Mouse (Mus musculus) liver, postnatal 0 days (tissue): ENCODE measurements around the gene Retreg3. TPM values are rescaled to one million over a fixed set of nuclear protein-coding genes. Genes with fewer than 3 reads are reported as not detected.

ENCODE experiments used
- ATAC-seq: fragments of 200-750 bp; cut with Nextera tagmentation; 2 replicates; pipeline ENCODE4 v1.8.0; 2017; ENCODE audit warnings: mild to moderate bottlenecking, moderate library complexity
- DNase-seq: peaks from one replicate; pipeline ENCODE4 v3.0.0-alpha.2; 2016
- H3K27ac ChIP-seq: fragments of 300-500 bp; sonication (generic); 2 replicates; pipeline ENCODE4 v1.5.1; 2014; ENCODE audit warnings: antibody characterized with exemption, moderate library complexity, mild to moderate bottlenecking, low read depth
- H3K27me3 ChIP-seq: fragments of 300-500 bp; sonication (generic); 2 replicates; pipeline ENCODE4 v1.6.1; 2014; ENCODE audit warnings: low read length, control low read depth, mixed read lengths; ENCODE audit not compliant: insufficient read depth
- H3K36me3 ChIP-seq: fragments of 300-500 bp; sonication (generic); replicated peaks from 2 replicates; pipeline ENCODE4 v1.6.1; 2014; ENCODE audit warnings: mild to moderate bottlenecking, control low read depth, low read length, moderate library complexity, mixed read lengths; ENCODE audit not compliant: insufficient read depth
- H3K4me1 ChIP-seq: fragments of 300-500 bp; sonication (generic); 2 replicates; pipeline ENCODE4 v1.6.1; 2014; ENCODE audit warnings: antibody characterized with exemption, mild to moderate bottlenecking, control low read depth; ENCODE audit not compliant: insufficient read depth
- H3K4me2 ChIP-seq: fragments of 300-500 bp; sonication (generic); 2 replicates; pipeline ENCODE4 v1.6.1; 2014; ENCODE audit warnings: low read depth, mild to moderate bottlenecking, low read length, moderate library complexity, mixed read lengths
- H3K4me3 ChIP-seq: fragments of 300-500 bp; sonication (generic); 2 replicates; pipeline ENCODE4 v1.5.1; 2014; ENCODE audit warnings: low read depth, low read length
- H3K9ac ChIP-seq: fragments of 300-500 bp; sonication (generic); replicated peaks from 2 replicates; pipeline ENCODE4 v1.6.1; 2014; ENCODE audit warnings: mild to moderate bottlenecking, moderate library complexity
- H3K9me3 ChIP-seq: fragments of 300-500 bp; sonication (generic); 2 replicates; pipeline ENCODE4 v1.6.1; 2016; ENCODE audit warnings: mild to moderate bottlenecking, control low read depth, low read length, mixed read lengths
- CTCF ChIP-seq: sonication (generic); IDR thresholded peaks from 2 replicates; pipeline ENCODE4 v1.5.1; 2016; ENCODE audit warnings: antibody characterized with exemption, low read depth
- EP300 ChIP-seq: IDR thresholded peaks from 2 replicates; pipeline ENCODE4 v1.6.1; 2016; ENCODE audit warnings: antibody characterized with exemption, low read depth, mild to moderate bottlenecking
- WGBS: fragments of 180-500 bp; shearing (Covaris S2); extraction: QIAGEN DNeasy Blood & Tissue Kit; methylation state at CpG from one replicate; pipeline ENCODE4 v1.1.7; 2014; ENCODE audit not compliant: insufficient replicate concordance; 5-methylcytosine and 5-hydroxymethylcytosine counted together
- polyA plus RNA-seq: library from polyadenylated mRNA; unstranded; fragments of >200 nt; fragmentation: Nextera tagmentation; extraction: Ambion mirVana; gene quantifications from 2 replicates; pipeline ENCODE4 v1.2.1, GENCODE M21; 2015

The Retreg3 gene
- polyA plus RNA-seq, 1 experiment from 2014 or later: 9.4 TPM

DNA sequence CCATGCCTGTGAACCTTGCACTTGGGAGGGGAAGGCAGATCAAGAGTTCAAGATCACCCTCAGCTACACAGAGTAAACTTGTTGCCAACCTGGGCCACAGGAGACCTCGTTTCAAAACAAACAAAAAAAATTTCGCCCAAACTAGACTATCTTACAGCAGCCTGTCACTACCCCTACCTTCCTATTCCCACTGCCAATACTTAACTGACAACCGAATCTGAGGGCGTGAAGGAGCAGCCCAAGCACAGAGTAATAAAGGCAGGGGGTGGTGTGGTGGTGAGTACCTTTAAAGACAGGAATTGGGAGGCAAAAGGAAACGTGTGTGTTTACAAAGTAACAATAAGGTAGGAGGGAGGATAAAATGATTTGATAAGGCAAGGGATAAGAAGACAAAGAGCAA, 9.0 kb downstream of the Retreg3 start:
- 0 out of 2 replicates have a peak, but pooled peaks cover 5% of the 10 kb centered on the region for H3K36me3 ChIP-seq
- no peak overlapping the region for H3K4me3 ChIP-seq
- no peak overlapping the region for H3K27ac ChIP-seq
- DNase-seq (no peak), ATAC-seq (no peak)
- H3K27me3 ChIP-seq: no peaks in the 10 kb centered on the region
- no peaks in the 10 kb centered on the region for H3K9me3 ChIP-seq
- no peak overlapping the region for H3K4me2 ChIP-seq
- 0 out of 2 replicates have a peak, but pooled peaks cover 3% of the 10 kb centered on the region for H3K4me1 ChIP-seq
- WGBS: 58% methylated on average over 5 of the region's 5 CpGs
- H3K9ac ChIP-seq: no peak overlapping the region
- TF ChIP-seq EP300 (no peak), CTCF (no peak)

DNA sequence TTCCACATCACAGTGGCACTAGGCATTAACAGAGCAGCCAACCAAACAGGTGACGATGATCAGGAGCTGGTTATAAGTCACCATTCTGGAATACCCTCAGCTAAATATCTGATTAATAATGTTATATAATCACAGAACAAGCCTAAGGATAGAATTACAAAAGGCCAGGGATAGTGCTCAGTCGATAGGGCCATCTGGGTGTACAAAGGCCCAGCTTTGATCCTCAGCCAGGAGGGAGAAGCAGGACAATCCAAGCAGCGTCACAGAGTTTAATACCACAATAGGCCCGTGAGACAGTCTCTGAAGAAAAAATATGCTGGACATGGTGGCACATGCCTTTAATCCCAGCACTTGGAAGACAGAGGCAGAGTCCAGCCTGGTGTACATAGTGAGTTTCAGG, 10.3 kb downstream of the Retreg3 start:
- DNase-seq: no peak
- Histone ChIP-seq H3K27me3 (no peaks in the 10 kb centered on the region), H3K9ac (no peak overlapping the region), H3K27ac (no peak overlapping the region), H3K4me3 (no peak overlapping the region), H3K4me2 (no peak overlapping the region), H3K9me3 (no peaks in the 10 kb centered on the region), H3K36me3 (peaks cover 14% of the 10 kb centered on the region), H3K4me1 (no peaks in the 10 kb centered on the region)
- 87% methylated on average over 4 of the region's 4 CpGs for WGBS
- no peak for ATAC-seq
- TF ChIP-seq CTCF (no peak), EP300 (no peak)

DNA sequence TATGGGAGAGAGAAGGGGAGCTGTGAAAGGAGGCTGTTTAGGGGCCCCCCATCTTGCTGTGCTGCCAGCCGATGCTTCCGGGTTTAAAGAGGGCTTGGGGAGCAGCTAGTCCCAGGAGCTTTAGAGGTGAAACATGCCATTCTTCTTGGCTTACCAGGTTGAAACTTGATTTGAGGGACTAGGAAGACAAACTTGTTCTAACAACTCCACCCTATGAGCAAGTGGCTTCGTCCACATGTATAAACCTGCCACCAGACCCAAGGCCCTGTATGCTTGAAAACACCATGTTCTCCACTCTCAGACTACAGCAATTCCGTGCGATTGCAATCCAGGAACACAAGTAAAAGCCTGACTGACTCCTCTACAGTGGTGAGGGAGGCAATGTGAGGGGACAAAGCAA, 16.7 kb downstream of the Retreg3 start:
- DNase-seq: no peak
- WGBS: 92% methylated on average over 5 of the region's 5 CpGs
- peaks cover 70% of the 10 kb centered on the region for H3K36me3 ChIP-seq

DNA sequence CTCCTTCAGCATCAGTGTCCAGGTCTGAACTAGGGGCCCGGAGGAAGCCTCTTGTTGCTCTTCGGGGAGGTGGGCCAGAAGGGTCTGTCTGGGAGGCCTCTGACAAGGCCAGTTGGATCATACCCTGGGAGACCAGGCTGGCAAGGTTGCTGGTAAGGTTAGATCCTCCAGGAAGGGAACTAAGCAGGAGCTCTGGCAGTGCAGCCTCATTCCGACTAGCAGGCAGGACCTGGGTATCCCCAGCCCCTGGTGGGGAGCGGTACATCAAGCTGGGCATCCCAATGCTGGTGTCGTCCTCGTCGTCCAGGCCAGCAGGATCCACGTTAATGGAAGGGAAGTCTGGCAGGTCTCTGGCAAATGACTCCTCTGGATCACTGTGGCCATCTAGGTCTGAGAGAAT, 21.5 kb downstream of the Retreg3 start:
- peaks cover 70% of the 10 kb centered on the region for H3K36me3 ChIP-seq
- no peak for ATAC-seq
- H3K27me3 ChIP-seq: no peaks in the 10 kb centered on the region
- peaks cover 12% of the 10 kb centered on the region for H3K4me1 ChIP-seq
- no peak for DNase-seq
- H3K4me3 ChIP-seq: no peak overlapping the region
- no peak overlapping the region for H3K4me2 ChIP-seq
- 87% methylated on average over 8 of the region's 8 CpGs for WGBS
- no peaks in the 10 kb centered on the region for H3K9me3 ChIP-seq
- no peak overlapping the region for H3K27ac ChIP-seq
- TF ChIP-seq EP300 (no peak), CTCF (no peak)
- H3K9ac ChIP-seq: no peak overlapping the region

More for the DNA sequence above, 16.7 kb downstream of the Retreg3 start:
- Histone ChIP-seq H3K4me3 (no peak overlapping the region), H3K4me2 (no peak overlapping the region), H3K9ac (no peak overlapping the region), H3K9me3 (no peaks in the 10 kb centered on the region), H3K27ac (no peak overlapping the region), H3K27me3 (no peaks in the 10 kb centered on the region), H3K4me1 (no peaks in the 10 kb centered on the region)
- TF ChIP-seq EP300 (no peak), CTCF (no peak)
- no peak for ATAC-seq

DNA sequence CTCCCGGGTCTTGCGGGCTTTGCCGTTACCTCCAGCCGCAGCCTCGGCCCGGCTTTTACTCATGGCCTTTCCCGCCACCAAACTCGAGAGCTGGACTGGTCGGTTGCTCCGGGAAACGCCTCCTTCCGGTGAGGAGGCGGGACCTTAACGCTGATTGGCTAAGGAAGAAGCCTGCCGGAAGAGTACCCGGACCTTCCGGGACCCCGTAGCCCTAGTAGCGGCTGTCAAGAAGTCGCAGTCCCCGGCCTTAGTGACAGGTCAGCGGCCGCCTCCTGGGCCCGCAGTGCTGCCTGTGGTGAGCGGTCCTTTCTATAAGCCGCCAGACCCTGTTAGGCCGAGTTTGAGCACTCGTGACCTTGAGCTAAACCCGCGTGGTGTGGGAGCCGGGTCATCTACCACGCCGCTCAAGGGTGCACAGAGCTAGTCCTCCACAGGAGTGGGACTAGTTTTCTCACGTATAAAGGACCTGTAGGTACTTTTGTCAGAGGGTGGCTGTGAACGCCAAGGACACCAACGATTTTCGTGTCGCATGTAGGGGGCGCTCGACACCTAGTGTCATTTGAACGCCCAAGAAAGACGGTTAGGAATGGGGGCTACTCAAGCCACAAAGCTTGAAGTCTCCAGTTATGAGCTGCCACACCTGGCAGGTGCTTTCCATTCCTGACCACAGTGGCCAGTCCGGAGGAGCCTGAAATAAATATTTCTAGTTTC, 24.2 kb downstream of the Retreg3 start, which contains the start of gene Psmc3ip:
Gene Psmc3ip, minus strand, starts transcription at position 123 of the 711 bp plus-strand sequence.
- peak; percentile 24; the same call in 1 of the 2 replicates for TF ChIP-seq EP300
- peak; percentile 89 for TF ChIP-seq CTCF
- peaks cover 73% of the 10 kb centered on the region for H3K36me3 ChIP-seq
- peak; percentile 96 for DNase-seq

DNA sequence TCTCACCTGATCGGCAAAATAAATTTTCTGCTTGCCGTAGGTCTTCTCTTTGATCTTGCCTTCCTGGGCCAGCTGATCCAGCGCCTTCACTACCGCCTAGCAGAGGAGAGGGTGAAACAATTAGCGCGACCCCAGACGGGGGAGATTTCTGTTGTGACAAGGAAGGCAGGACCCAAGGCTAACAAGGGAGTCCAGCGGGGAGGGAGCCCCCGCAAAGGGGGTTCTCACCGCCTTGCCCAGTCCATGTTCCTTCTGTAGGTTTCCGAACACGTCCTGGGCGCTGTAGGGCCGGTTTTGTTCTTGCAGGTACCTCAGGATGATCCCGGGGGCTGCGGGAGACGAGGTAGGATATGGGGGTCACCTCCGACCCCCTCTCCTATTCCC, 24.8 kb downstream of the Retreg3 start:
- ATAC-seq (peak; percentile 5), DNase-seq (no peak)
- peaks cover 69% of the 10 kb centered on the region for H3K36me3 ChIP-seq
- no peaks in the 10 kb centered on the region for H3K27me3 ChIP-seq
- H3K4me2 ChIP-seq: peak overlapping the region; percentile 83
- H3K27ac ChIP-seq: 0 out of 2 replicates have a peak overlapping the region, but pooled peaks have one; percentile 97
- H3K9me3 ChIP-seq: no peaks in the 10 kb centered on the region
- H3K4me3 ChIP-seq: peak overlapping the region; percentile 76
- TF ChIP-seq EP300: no peak
- TF ChIP-seq CTCF: no peak
- 1% methylated on average over 18 of the region's 18 CpGs for WGBS
- peak overlapping the region; percentile 82 for H3K9ac ChIP-seq
- H3K4me1 ChIP-seq: peaks cover 12% of the 10 kb centered on the region

More for the DNA sequence above, 24.2 kb downstream of the Retreg3 start, which contains the start of gene Psmc3ip:
- peak within 1 kb of the TSS; percentile 83 for H3K4me2 ChIP-seq
- WGBS: 1% methylated on average over 43 of the region's 43 CpGs
- H3K9me3 ChIP-seq: no peaks in the 10 kb centered on the region
- peak within 1 kb of the TSS; percentile 97 for H3K27ac ChIP-seq
- peak within 1 kb of the TSS; percentile 82 for H3K9ac ChIP-seq
- H3K27me3 ChIP-seq: no peaks in the 10 kb centered on the region
- peak; percentile 98 for ATAC-seq
- peak within 1 kb of the TSS; percentile 76 for H3K4me3 ChIP-seq
- peaks cover 12% of the 10 kb centered on the region for H3K4me1 ChIP-seq
